Mouse (Mus musculus) thymus, adult 18-20 months (tissue): ENCODE measurements around the gene Snx17.

Experiments
- DNase-seq, 2 experiments: peaks; one replicate each; pipeline ENCODE4 v3.0.0; 2022; ENCODE audit warnings: mixed read lengths in 2 of 2

The Snx17 gene

DNA sequence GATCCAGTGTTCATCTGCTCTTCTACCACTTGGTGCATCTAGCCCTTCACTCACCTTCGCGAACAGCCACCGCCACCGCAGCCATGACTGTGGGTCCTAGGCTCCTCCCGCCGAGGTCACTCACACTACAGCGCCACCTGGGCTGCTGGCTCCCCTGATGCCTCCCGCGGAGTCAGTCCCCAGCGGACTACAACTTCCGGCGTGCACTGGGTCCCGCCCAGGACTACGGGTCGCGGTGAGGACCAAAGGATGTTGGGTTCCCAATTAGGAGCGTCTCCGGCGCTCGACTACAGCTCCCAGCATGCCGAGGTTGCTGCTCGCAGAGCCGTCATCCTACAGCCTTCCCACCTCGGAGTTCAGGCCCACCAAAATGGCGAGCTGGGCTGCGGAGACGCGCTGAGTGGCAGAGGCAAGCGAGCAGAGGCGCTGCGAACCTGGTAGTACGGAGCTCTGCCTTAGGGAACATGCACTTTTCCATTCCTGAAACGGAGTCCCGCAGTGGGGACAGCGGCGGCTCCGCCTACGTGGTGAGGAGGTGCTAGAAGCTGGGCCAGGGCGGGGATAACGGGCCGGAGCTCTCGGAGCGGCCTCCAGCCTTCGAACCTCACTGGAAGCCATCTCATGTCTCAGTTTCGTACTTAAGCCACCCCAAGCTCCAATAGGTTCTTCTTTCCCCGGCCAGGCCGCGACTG, at the start of gene Snx17, which contains the start of gene Eif2b4:
Gene Snx17, plus strand, starts transcription at position 289 of the 692 bp plus-strand sequence.
Gene Eif2b4, minus strand, starts transcription at position 492 of the 692 bp plus-strand sequence.
- peak; percentile 99 for DNase-seq

DNA sequence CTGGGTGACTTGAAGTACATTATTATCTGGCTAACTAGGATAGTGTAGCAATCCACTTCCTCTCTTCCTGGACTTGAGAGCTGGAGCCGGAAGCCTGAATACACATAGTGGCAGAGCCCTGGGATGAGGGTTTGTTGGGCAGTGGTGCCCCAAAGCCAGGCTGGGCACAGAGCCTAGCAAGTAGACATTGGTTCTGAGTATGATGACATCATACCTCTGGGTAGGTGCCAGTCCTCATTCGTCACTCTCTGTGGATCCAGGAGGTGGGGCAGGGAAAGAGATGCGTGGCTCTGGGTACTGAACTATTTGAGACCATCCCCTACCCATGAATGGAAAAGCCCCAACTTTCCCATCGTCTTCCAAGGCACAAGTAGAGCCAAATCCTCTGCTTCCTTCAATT, 43.2 kb upstream of the Snx17 start:
- no peak for DNase-seq

DNA sequence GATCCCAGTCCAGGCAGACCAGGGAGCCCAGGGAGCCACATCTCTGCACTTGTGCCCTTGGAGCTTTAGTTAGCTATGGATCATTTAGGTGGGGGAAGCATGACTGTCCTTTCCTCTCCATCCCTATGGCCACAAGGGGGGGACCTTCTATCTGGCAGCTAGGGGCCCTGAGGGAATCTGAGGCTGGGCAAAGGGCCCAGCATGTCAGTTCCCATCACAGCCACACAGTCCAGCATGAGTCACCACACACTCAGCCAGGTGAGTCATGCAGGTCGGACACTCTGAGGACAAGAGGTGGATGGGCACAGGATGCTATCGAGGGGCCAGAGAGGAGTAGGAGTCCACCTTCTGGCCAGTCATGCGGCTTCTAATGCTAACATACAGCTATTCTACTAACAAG, 41.3 kb upstream of the Snx17 start:
- no peak for DNase-seq

DNA sequence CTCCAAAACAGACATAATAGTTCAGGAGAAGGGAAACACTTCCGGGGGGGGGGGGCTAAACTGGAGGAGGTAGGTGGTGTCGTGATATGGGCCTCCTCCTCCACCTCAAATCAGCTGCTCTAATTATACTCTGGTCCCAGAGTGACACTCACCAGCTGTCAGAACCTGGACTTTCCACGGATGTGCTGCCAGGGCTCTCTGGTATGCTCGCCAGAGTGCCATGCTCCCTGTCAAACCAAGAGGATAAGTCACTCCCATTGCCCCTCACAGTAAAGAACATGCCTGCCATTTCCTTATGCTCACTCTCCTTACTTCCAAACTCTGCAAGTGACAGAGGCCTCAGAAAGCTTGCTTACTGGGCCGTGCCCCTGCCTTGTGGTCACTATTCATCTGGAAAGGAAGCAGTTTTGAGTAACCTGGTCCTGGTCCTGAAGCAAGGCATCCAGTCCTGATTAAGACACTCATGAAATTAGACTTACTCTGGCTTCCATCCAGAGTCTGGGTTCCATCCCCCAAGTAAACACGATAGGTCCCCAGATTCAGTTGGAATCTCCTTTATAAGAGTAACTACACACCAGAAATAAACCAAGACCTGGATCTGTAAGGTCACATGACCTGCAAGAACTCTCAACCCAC, 39.4 kb upstream of the Snx17 start:
- DNase-seq = no peak

DNA sequence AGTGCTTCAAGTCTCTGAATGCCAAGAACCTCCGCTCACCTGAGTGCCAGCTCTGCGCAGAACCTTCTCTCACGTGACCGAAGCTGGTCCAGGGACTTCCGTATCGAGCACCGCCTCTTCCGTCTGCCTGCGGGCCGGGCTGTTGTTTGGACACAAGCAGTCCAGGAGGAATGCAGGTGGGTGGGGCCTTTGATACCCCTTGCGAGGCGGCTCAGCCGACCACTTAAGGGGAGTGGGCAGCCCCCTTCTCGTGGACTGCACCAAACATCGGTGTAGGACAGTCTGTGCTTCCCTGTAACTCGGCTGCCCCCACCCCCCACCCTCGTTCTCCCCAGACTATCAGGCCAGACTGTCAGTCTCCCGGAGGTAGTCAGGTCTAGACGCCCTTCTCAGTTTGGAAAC, 38.9 kb upstream of the Snx17 start, which contains the start of gene Mpv17:
Gene Mpv17, minus strand, starts transcription at position 100 of the 402 bp plus-strand sequence.
- DNase-seq = peak; percentile 63 to 74

DNA sequence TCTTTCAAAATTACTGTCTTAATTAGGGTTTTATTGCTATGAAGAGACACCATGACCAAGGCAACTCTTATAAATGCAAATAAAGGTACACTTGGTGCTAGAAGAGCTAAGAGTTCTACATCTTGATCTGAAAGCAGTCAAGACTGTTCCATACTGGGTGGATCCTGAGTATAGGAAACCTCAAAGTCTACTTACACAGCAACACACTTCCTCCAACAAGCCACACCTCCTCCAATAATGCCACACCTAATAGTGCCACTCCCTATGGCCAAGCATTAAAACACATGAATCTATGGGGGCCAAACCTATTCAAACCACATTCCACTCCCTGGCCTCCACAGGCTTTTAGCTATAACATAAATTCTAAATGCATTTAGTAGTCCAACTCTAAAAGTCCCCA, 30.6 kb upstream of the Snx17 start:
- no peak for DNase-seq

DNA sequence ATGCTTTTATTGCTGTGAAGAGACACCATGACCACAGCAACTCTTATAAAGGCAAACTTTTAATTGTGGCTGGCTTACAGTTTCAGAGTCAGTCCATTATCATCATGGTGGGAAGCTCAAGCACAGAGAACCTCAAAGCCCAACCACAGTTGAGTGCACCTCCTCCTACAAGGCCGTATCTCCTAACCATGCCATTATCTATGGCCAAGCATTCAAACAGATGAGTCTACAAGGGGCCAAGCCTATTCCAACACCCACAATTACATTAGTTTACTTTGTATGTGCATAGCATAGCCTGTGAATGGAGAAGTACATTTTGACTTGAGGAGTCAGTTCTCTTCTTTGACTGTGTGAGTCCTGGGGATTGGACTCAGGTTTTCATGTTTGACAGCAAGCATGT, 28.1 kb upstream of the Snx17 start:
- DNase-seq = no peak

DNA sequence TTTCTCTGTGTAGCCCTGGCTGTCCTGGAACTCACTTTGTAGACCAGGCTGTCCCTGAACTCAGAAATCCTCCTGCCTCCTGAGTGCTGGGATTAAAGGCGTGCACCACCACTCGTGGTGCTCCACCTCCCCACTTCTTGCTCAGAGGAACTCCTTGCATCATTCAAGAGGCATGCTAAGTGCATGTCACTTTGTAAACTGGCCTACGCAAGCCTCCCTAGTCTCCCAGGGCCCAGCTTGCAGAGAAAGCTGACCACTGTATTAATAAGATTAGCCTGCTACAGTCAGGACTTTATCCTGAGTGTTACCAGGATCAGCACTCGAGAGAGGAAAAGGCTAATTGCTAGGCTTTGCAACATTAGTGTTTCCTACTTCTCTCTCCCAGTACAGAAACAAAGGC, 24.4 kb upstream of the Snx17 start:
- no peak for DNase-seq

DNA sequence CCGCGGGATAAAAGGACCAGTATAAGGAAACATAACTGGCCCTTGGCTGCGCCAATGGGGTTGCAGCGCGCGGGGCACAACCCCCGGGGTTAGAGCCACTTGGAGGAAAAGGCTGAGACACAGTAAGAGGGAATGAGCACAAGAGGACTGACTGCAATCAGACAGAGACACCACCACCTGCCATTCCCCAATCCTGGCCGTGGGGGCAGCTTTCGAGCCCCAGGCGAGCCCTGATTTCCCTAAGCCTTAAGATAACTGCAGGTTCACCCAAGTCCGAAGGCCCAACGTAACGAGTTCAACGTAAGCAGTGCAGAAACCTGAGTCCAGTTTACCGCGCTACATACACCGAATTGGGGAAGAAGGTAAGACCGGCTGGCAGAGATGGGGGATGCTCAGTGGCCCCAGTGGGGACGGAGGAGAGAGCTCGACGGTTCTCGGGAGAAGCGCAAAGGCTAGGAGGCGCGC, 13.7 kb upstream of the Snx17 start:
- DNase-seq = no peak

DNA sequence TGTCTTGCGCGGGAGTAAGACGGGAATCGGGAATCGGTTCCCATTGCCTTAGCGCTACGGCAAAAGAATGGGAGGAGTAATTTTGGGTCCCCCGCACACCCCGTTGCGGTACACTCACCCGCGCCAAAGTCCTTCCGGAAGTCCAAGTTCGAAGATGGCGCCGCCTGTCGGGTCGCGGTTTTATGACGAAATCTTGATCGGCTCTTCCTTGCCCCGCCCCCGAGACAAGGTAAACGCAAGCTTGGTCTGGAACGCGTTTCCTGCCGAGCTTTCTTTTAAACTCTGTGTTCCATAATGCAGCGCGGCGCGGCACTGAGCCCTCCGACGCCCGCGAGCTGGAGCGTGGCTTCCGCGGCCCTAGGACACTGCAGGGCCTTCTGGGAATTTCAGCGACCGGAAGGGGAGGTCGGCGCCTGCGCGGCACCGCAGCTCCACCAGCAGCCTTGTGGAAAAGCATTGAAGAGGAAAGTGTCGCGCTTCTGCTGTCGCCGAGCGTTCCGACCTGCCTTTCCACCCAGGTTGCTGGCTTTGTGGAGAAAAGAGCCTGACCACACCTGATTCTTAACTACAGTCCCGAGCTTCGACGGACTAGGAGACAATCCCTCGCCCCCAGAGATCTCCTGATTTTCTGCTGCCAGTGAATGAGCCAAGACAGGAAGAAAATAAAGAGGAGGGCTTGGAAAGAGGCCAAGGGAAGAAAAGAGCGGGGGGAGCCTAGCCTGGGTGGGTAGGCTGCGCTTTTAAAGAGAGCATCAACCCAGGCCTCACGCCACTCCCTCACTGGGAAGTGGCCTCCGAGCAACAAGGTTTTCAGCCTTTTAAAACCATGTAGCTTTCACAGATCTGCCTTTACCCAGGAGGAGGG, 13.0 kb upstream of the Snx17 start, which contains the start of the genes Gm29609 and Gtf3c2:
Gene Gm29609, minus strand, starts transcription at position 146 of the 865 bp plus-strand sequence.
Gene Gtf3c2, minus strand, starts transcription at position 379 of the 865 bp plus-strand sequence.
- DNase-seq = peak; percentile 89 to 95

DNA sequence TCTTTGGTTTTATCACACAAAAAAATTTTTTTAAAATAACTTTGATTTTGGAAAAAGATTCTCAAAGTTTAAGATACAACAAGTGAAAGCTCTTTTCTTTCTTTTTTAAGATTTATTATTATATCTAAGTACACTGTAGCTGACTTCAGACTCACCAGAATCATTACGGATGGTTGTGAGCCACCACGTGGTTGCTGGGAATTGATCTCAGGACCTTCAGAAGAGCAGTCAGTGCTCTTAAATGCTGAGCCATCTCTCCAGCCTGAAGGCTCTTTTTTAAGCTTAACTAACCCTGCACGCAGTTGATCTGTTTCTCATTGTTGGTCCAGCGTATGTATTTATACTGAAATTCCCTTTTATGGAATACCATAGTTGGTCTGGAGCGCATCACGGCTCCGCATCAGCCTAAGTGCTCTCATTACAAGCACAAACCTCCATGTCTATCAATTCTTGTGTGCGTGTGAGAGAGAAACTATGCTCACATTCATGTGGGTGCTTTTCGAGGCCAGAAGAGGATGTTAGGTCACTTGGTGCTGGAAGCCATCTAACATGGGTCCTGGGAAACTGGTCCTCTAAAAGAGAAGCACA, 11.8 kb upstream of the Snx17 start:
- no peak for DNase-seq

DNA sequence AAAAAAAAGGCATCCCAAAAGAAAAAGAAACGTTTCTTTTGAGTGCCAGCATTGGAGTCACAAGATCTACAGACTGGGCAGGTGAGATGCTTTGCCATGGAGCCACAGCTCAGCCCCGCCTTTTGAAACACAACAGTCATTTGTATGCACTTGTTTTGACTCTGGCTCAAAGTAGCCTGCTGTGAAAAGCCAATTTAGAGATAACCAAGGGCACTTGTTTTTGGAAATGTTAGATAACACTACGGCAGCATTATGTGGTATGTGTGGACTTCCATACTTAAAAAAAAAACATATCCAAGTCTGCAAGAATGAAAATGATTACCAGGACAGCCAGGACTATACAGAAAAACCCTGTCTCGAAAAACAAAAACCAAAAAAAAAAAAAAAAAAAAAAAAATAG, 9.3 kb upstream of the Snx17 start:
- DNase-seq = no peak

DNA sequence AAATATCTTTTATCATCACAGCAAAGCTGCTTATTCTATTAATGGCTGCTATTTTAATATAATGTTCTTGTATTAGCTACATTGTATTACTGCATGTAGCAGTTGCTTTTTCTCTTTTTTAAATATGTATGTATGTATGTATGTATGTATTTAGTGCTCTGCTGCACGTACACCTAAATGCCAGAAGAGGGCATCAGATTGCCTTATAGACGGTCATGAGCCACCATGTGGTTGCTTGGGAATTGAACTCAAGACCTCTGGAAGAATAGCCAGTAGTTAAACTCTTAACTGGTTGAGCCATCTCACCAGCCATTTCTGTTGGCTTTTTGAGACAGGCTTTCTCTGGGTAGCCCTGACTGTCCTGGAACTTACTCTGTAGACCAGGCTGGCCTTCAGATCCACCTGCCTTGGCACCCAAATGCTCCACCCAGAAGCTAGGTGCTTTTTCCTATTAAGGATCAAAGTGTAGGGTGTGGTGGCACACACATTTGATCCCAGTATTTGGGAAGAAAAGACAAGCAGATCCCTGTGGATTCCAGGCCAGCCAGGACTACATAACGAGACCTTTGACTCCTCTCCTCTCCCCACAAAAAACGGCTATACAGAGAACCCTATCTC, 4.7 kb upstream of the Snx17 start:
- no peak for DNase-seq

DNA sequence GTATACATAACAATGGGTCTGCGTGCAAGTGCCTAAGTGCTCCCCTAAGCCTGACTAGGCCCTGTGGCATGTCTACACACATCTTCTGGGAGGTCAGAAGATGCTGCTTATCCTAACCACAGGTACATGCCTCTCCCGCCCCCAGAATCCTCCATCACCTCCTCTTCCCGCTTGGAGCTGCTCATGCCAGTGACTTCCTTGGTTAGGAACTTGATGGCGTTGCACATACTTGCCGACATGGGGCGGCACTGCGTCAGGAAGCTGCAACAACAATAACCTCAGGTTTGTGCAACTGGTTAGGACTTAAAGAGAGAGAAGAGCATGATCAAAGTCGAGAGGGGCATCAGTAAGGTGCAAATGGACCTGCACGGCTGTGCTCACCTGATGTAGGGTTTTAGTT, 2.8 kb upstream of the Snx17 start:
- no peak for DNase-seq

DNA sequence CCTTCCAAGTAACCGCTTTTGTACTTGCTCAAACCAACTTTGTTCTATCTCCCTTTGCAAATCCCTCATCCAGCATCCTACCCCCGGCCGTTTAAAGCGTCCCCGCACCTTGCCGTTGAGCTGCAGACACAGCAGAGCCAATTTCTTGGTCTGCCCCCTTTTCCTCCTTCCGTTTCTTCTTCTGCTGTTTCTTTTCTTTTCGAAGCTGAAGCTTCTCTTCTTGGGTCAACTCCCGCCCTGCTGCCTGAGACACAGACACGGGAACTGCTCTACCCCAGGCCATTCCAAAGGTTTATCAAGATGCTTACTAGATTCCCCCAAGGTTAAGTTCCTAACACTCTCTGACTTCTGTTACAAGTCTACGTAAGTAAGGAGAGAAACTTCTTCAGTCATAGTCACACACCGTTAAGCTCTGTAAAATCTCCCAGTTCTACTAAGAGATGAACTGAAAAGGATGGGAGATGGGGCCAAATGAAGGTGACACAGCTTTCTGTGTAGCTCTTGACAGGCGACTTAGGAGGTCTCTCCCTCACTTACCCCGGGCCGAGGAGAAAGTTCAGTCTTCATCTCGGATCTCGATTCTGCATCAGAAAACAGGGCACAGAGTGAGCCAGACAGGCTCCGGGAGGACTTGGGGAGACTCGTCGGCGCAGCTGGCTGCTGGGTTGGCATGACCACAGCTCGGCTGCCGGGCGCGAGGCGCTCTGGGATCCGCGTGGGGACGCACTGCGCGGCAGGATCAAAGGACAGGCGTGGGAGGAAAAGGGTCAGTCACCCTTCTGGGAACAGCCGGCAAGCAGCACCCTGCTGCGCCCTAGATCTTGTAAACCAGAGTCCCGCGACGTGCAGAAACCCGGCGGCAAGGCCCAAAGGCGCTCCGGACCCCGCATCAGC, 735 bp upstream of the Snx17 start:
- no peak for DNase-seq

DNA sequence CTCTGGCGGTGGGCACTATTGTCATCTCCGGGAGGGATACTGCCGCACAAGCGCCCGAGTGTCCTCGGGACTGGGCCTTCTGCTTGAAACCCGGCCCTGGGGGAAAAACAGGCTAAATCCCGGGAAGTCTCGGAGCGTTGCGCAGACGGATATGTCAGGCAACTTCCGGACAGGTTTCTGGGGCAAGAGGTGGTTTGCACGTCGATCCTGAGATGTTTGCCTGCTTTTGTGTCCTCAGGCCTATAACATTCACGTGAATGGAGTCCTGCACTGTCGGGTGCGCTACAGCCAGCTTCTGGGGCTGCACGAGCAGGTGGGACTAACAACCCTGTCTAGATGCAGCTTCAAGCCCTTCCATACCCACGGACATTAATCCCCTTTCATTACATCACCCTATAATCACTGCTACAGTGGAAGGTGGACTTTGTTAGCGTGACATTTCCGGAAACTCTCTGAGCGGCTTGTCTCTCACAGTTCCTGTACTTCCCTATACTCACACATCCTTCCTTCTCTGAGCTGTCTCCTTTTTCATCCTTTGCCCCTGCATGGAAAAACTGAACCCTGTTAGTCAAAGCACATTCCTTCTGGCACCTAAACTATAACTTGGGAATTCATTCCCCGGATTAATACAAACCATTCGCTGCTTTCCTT, 729 bp downstream of the Snx17 start:
- no peak for DNase-seq

DNA sequence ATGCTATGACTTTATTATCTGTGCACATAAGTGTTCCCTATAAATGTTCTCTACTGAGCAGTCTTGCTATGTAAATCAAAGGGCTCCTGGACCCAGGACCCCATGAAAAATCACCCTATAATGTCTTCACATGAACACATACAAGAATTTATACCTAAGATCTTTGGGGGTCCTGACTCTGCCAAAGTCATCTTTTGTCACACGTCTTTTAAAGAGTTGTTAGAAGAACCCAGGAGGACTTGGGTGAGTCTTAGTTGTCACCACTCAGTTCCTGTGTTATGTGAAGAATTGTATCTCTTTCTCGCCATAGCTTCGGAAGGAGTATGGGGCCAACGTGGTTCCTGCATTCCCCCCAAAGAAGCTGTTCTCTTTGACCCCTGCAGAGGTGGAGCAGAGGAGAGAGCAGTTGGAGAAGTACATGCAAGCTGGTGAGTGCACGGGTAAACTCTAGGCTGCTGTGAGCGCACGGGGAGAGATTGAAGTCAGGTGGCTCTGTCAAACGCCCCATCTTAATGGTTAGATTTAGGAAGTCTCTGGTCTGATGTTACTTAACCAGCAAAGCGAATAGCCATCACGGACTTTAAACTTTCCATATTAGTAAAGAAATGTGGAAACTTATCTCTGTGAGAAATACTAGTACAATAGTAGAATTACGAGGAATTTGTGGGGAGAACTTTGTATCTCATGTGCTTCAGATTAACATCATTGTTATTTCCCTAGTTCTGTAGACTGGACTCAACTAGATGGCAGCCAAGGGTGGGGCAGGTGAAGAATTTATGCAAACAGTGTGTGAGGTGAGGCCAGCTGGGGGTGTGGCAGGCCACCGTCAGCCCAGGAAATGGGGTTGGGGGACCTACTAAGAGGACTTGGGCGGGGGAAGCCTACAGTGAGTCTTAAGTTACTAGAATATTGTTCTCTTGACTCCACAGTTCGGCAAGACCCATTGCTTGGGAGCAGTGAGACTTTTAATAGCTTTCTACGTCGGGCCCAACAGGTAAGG, 1.8 kb downstream of the Snx17 start:
- DNase-seq = no peak

DNA sequence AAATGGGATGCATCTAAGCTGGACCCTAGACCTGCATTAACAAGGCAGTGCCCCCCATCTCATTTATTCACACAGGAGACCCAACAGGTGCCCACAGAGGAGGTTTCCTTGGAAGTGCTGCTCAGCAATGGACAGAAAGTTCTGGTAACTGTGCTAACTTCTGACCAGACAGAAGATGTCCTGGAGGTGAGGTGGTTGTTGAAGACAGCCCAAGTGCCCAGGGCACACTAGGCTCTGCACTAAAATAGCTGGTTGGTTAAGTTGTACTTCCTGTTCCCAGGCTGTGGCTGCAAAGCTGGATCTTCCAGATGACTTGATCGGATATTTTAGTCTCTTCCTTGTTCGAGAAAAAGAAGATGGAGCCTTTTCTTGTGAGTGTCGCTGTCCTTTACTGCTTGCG, 2.6 kb downstream of the Snx17 start:
- DNase-seq = no peak

DNA sequence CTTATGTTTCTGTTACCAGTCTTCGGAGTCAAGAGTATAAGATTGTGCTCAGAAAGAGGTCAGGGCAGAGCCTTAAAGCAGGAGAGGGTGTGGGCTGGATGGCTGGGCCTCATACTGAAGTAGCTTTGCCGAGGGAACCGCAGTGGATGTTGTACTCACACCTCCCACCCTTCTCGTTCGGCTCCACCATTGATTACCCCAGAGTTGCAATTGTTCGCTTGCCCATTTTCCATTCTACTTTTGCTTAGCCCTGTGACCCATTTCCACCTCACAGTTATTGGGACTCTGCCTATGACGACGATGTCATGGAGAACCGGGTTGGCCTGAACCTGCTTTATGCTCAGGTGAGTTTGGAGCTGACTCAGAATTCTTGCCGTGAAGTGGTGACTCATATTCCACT, 3.2 kb downstream of the Snx17 start:
- DNase-seq = no peak
